Mouse (Mus musculus) embryonic facial prominence, embryonic 13.5 days (tissue): ENCODE measurements around the gene Fam107b. TPM values are rescaled to one million over a fixed set of nuclear protein-coding genes. Genes with fewer than 3 reads are reported as not detected.

Experiments
- ATAC-seq: fragments of 200-750 bp; cut with Nextera tagmentation; 2 replicates; pipeline ENCODE4 v1.8.0; 2017; ENCODE audit warnings: low read depth; ENCODE audit not compliant: insufficient number of reproducible peaks, insufficient read depth, low FRiP score, low TSS enrichment
- H3K27ac ChIP-seq: fragments of 300-500 bp; sonication (generic); 2 replicates; pipeline ENCODE4 v1.5.1; 2015; ENCODE audit warnings: moderate library complexity, mild to moderate bottlenecking, inconsistent platforms
- H3K27me3 ChIP-seq: fragments of 300-500 bp; sonication (generic); 2 replicates; pipeline ENCODE4 v1.6.1; 2015; ENCODE audit warnings: mild to moderate bottlenecking, inconsistent platforms
- H3K36me3 ChIP-seq: fragments of 300-500 bp; sonication (generic); 2 replicates; pipeline ENCODE4 v1.6.1; 2015; ENCODE audit warnings: mild to moderate bottlenecking, inconsistent platforms
- H3K4me1 ChIP-seq: fragments of 300-500 bp; sonication (generic); 2 replicates; pipeline ENCODE4 v1.6.1; 2015; ENCODE audit warnings: inconsistent platforms
- H3K4me2 ChIP-seq: fragments of 300-500 bp; sonication (generic); 2 replicates; pipeline ENCODE4 v1.6.1; 2015; ENCODE audit warnings: moderate library complexity, mild to moderate bottlenecking, inconsistent platforms
- H3K4me3 ChIP-seq: fragments of 300-500 bp; sonication (generic); 2 replicates; pipeline ENCODE4 v1.5.1; 2015; ENCODE audit warnings: mild to moderate bottlenecking, inconsistent platforms
- H3K9ac ChIP-seq: fragments of 300-500 bp; sonication (generic); 2 replicates; pipeline ENCODE4 v1.6.1; 2015; ENCODE audit warnings: mild to moderate bottlenecking, inconsistent platforms
- H3K9me3 ChIP-seq: fragments of 300-500 bp; sonication (generic); 2 replicates; pipeline ENCODE4 v1.6.1; 2016; ENCODE audit warnings: inconsistent platforms
- WGBS: fragments of 180-500 bp; shearing (Covaris S2); methylation state at CpG from one replicate; pipeline ENCODE4 v1.1.7; 2015; ENCODE audit warnings: mixed read lengths; 5-methylcytosine and 5-hydroxymethylcytosine counted together
- polyA plus RNA-seq: library from polyadenylated mRNA; unstranded; fragments of >200 nt; fragmentation: Nextera tagmentation; extraction: Ambion mirVana; gene quantifications from 2 replicates; pipeline ENCODE4 v1.2.1, GENCODE M21; 2015

The Fam107b gene
- polyA plus RNA-seq, 1 experiment from 2014 or later, result 37.3 TPM

GRCm38 (mm10) chr2:3621568-3621967 lies 51.3 kb downstream of the Fam107b start:
- H3K4me3 ChIP-seq, result no peak overlapping the region
- H3K9me3 ChIP-seq, result no peaks in the 10 kb centered on the region
- H3K27ac ChIP-seq, result no peak overlapping the region
- no peaks in the 10 kb centered on the region for H3K36me3 ChIP-seq
- no peak overlapping the region for H3K4me2 ChIP-seq
- H3K27me3 ChIP-seq, result no peaks in the 10 kb centered on the region
- 79% methylated on average over 6 of the region's 6 CpGs for WGBS
- peaks cover 6% of the 10 kb centered on the region for H3K4me1 ChIP-seq
- no peak overlapping the region for H3K9ac ChIP-seq
- no peak for ATAC-seq

GRCm38 (mm10) chr2:3622158-3622557 lies 51.9 kb downstream of the Fam107b start:
- H3K27ac ChIP-seq, result no peak overlapping the region
- H3K36me3 ChIP-seq, result no peaks in the 10 kb centered on the region
- no peak overlapping the region for H3K4me2 ChIP-seq
- H3K9ac ChIP-seq, result no peak overlapping the region
- no peaks in the 10 kb centered on the region for H3K27me3 ChIP-seq
- H3K9me3 ChIP-seq, result no peaks in the 10 kb centered on the region
- H3K4me3 ChIP-seq, result no peak overlapping the region
- 89% methylated on average over 2 of the region's 2 CpGs for WGBS
- peaks cover 6% of the 10 kb centered on the region for H3K4me1 ChIP-seq
- ATAC-seq, result no peak

GRCm38 (mm10) chr2:3623207-3623980 lies 53.1 kb downstream of the Fam107b start:
- Histone ChIP-seq H3K4me2 (no peak overlapping the region), H3K9me3 (no peaks in the 10 kb centered on the region), H3K27ac (no peak overlapping the region), H3K27me3 (no peaks in the 10 kb centered on the region), H3K9ac (no peak overlapping the region), H3K4me1 (no peaks in the 10 kb centered on the region), H3K4me3 (no peak overlapping the region), H3K36me3 (no peaks in the 10 kb centered on the region)
- WGBS, result 92% methylated on average over 7 of the region's 7 CpGs
- no peak for ATAC-seq

- Histone ChIP-seq H3K9ac (no peak overlapping the region), H3K27ac (no peak overlapping the region)
- WGBS, result 90% methylated on average over 7 of the region's 7 CpGs
These were observed 53.8 kb downstream of the Fam107b start for GRCm38 (mm10) chr2:3623981-3624584.

GRCm38 (mm10) chr2:3629096-3629495 lies 58.8 kb downstream of the Fam107b start:
- H3K4me3 ChIP-seq, result no peak overlapping the region
- no peak overlapping the region for H3K4me2 ChIP-seq
- H3K4me1 ChIP-seq, result no peaks in the 10 kb centered on the region
- 88% methylated on average over 6 of the region's 6 CpGs for WGBS
- ATAC-seq, result no peak
- H3K36me3 ChIP-seq, result no peaks in the 10 kb centered on the region
- H3K9ac ChIP-seq, result no peak overlapping the region
- no peak overlapping the region for H3K27ac ChIP-seq
- H3K9me3 ChIP-seq, result no peaks in the 10 kb centered on the region
- no peaks in the 10 kb centered on the region for H3K27me3 ChIP-seq

More at GRCm38 (mm10) chr2:3623981-3624584, 53.8 kb downstream of the Fam107b start:
- no peak overlapping the region for H3K4me2 ChIP-seq
- no peaks in the 10 kb centered on the region for H3K4me1 ChIP-seq
- no peak for ATAC-seq
- no peak overlapping the region for H3K4me3 ChIP-seq
- no peaks in the 10 kb centered on the region for H3K27me3 ChIP-seq
- no peaks in the 10 kb centered on the region for H3K9me3 ChIP-seq
- no peaks in the 10 kb centered on the region for H3K36me3 ChIP-seq

GRCm38 (mm10) chr2:3629741-3630140 lies 59.5 kb downstream of the Fam107b start:
- ATAC-seq, result no peak

GRCm38 (mm10) chr2:3630769-3631477 lies 60.6 kb downstream of the Fam107b start:
- H3K36me3 ChIP-seq, result no peaks in the 10 kb centered on the region
- H3K4me2 ChIP-seq, result no peak overlapping the region
- H3K27me3 ChIP-seq, result no peaks in the 10 kb centered on the region
- H3K4me3 ChIP-seq, result no peak overlapping the region
- H3K27ac ChIP-seq, result no peak overlapping the region
- 85% methylated on average over 5 of the region's 5 CpGs for WGBS
- H3K9ac ChIP-seq, result no peak overlapping the region
- no peak for ATAC-seq
- H3K9me3 ChIP-seq, result no peaks in the 10 kb centered on the region
- H3K4me1 ChIP-seq, result no peaks in the 10 kb centered on the region

More at GRCm38 (mm10) chr2:3629741-3630140, 59.5 kb downstream of the Fam107b start:
- no peaks in the 10 kb centered on the region for H3K4me1 ChIP-seq
- 77% methylated on average over 5 of the region's 5 CpGs for WGBS
- no peaks in the 10 kb centered on the region for H3K27me3 ChIP-seq
- H3K36me3 ChIP-seq, result no peaks in the 10 kb centered on the region
- H3K9me3 ChIP-seq, result no peaks in the 10 kb centered on the region
- H3K4me3 ChIP-seq, result no peak overlapping the region
- H3K4me2 ChIP-seq, result no peak overlapping the region
- no peak overlapping the region for H3K27ac ChIP-seq
- H3K9ac ChIP-seq, result no peak overlapping the region

- Histone ChIP-seq H3K9me3 (no peaks in the 10 kb centered on the region), H3K27me3 (no peaks in the 10 kb centered on the region), H3K9ac (no peak overlapping the region), H3K27ac (no peak overlapping the region), H3K36me3 (no peaks in the 10 kb centered on the region), H3K4me1 (no peaks in the 10 kb centered on the region), H3K4me2 (no peak overlapping the region), H3K4me3 (no peak overlapping the region)
- ATAC-seq, result no peak
- 83% methylated on average over 8 of the region's 9 CpGs for WGBS
These were observed 62.8 kb downstream of the Fam107b start for GRCm38 (mm10) chr2:3633137-3633536.

GRCm38 (mm10) chr2:3636771-3637170 lies 66.5 kb downstream of the Fam107b start:
- H3K27me3 ChIP-seq, result no peaks in the 10 kb centered on the region
- no peaks in the 10 kb centered on the region for H3K9me3 ChIP-seq
- ATAC-seq, result no peak
- H3K36me3 ChIP-seq, result no peaks in the 10 kb centered on the region
- no peak overlapping the region for H3K9ac ChIP-seq
- 89% methylated on average over 5 of the region's 5 CpGs for WGBS
- no peaks in the 10 kb centered on the region for H3K4me1 ChIP-seq
- H3K27ac ChIP-seq, result no peak overlapping the region
- H3K4me3 ChIP-seq, result no peak overlapping the region
- H3K4me2 ChIP-seq, result no peak overlapping the region

GRCm38 (mm10) chr2:3641001-3641770 lies 70.9 kb downstream of the Fam107b start:
- H3K4me1 ChIP-seq, result no peaks in the 10 kb centered on the region
- H3K9me3 ChIP-seq, result no peaks in the 10 kb centered on the region
- H3K4me2 ChIP-seq, result no peak overlapping the region
- no peaks in the 10 kb centered on the region for H3K36me3 ChIP-seq
- H3K9ac ChIP-seq, result no peak overlapping the region
- H3K27ac ChIP-seq, result no peak overlapping the region
- H3K27me3 ChIP-seq, result no peaks in the 10 kb centered on the region
- WGBS, result 67% methylated on average over 9 of the region's 9 CpGs
- H3K4me3 ChIP-seq, result no peak overlapping the region
- no peak for ATAC-seq

GRCm38 (mm10) chr2:3642949-3643348 lies 72.7 kb downstream of the Fam107b start:
- Histone ChIP-seq H3K4me1 (no peaks in the 10 kb centered on the region), H3K9ac (no peak overlapping the region), H3K9me3 (no peaks in the 10 kb centered on the region), H3K27ac (no peak overlapping the region), H3K36me3 (no peaks in the 10 kb centered on the region), H3K4me3 (no peak overlapping the region), H3K27me3 (no peaks in the 10 kb centered on the region), H3K4me2 (no peak overlapping the region)
- no peak for ATAC-seq
